Mouse (Mus musculus) forebrain, embryonic 12.5 days (tissue): ENCODE results near the gene Gm45808. TPM values are rescaled to one million over a fixed set of nuclear protein-coding genes. Genes with fewer than 3 reads are reported as not detected.
"Not testable (repeated sequence)": the region's sequence is repeated elsewhere in the genome, so short reads cannot be mapped to it uniquely, and the experiment has no call there.

Source experiments
- ATAC-seq: fragments of 200-750 bp; cut with Nextera tagmentation; 2 replicates; pipeline ENCODE4 v1.8.0; 2017; ENCODE audit warnings: moderate TSS enrichment; ENCODE audit not compliant: low FRiP score
- H3K27ac ChIP-seq: fragments of 300-500 bp; sonication (generic); 2 replicates; pipeline ENCODE4 v1.5.1; 2016; ENCODE audit warnings: mild to moderate bottlenecking
- H3K27me3 ChIP-seq: fragments of 300-500 bp; sonication (generic); 2 replicates; pipeline ENCODE4 v1.6.1; 2016; ENCODE audit warnings: mild to moderate bottlenecking
- H3K36me3 ChIP-seq: fragments of 300-500 bp; sonication (generic); replicated peaks from 2 replicates; pipeline ENCODE4 v1.6.1; 2016; ENCODE audit warnings: mild to moderate bottlenecking
- H3K4me1 ChIP-seq: fragments of 300-500 bp; sonication (generic); 2 replicates; pipeline ENCODE4 v1.6.1; 2016
- H3K4me2 ChIP-seq: fragments of 300-500 bp; sonication (generic); 2 replicates; pipeline ENCODE4 v1.6.1; 2016; ENCODE audit warnings: mild to moderate bottlenecking, moderate library complexity
- H3K4me3 ChIP-seq: fragments of 300-500 bp; sonication (generic); replicated peaks from 2 replicates; pipeline ENCODE4 v1.5.1; 2016; ENCODE audit warnings: mild to moderate bottlenecking
- H3K9ac ChIP-seq: fragments of 300-500 bp; sonication (generic); 2 replicates; pipeline ENCODE4 v1.6.1; 2016; ENCODE audit warnings: mild to moderate bottlenecking
- H3K9me3 ChIP-seq: fragments of 300-500 bp; sonication (generic); 2 replicates; pipeline ENCODE4 v1.6.1; 2016
- WGBS: fragments of 180-500 bp; shearing (Covaris S2); methylation state at CpG from one replicate; pipeline ENCODE4 v1.1.7; 2016; 5-methylcytosine and 5-hydroxymethylcytosine counted together
- polyA plus RNA-seq: library from polyadenylated mRNA; unstranded; fragments of >200 nt; fragmentation: Nextera tagmentation; extraction: Ambion mirVana; gene quantifications from 2 replicates; pipeline ENCODE4 v1.2.1, GENCODE M21; 2016

Gm45808 gene
- polyA plus RNA-seq, 1 experiment from 2014 or later = not detected

GRCm38 (mm10) chr7:45507583-45507982 lies 21.0 kb upstream of the Gm45808 start:
- no peak for ATAC-seq
- 91% methylated on average over 6 of the region's 6 CpGs for WGBS
- H3K4me3 ChIP-seq = no peak overlapping the region
- no peaks in the 10 kb centered on the region for H3K9me3 ChIP-seq
- peaks cover 17% of the 10 kb centered on the region for H3K36me3 ChIP-seq
- no peaks in the 10 kb centered on the region for H3K27me3 ChIP-seq
- H3K27ac ChIP-seq = no peak overlapping the region
- no peak overlapping the region for H3K9ac ChIP-seq
- H3K4me2 ChIP-seq = no peak overlapping the region
- H3K4me1 ChIP-seq = peaks cover 14% of the 10 kb centered on the region

- no peak overlapping the region for H3K9ac ChIP-seq
- no peaks in the 10 kb centered on the region for H3K27me3 ChIP-seq
- WGBS = 97% methylated on average over 6 of the region's 6 CpGs
- no peak for ATAC-seq
- no peak overlapping the region for H3K4me2 ChIP-seq
- no peak overlapping the region for H3K4me3 ChIP-seq
- no peaks in the 10 kb centered on the region for H3K9me3 ChIP-seq
- no peaks in the 10 kb centered on the region for H3K4me1 ChIP-seq
- H3K27ac ChIP-seq = no peak overlapping the region
- H3K36me3 ChIP-seq = peaks cover 81% of the 10 kb centered on the region
Observed at GRCm38 (mm10) chr7:45498427-45498826, 11.8 kb upstream of the Gm45808 start.

- Histone ChIP-seq H3K4me1 (peaks cover 9% of the 10 kb centered on the region), H3K4me2 (no peak overlapping the region), H3K9ac (no peak overlapping the region), H3K36me3 (peaks cover 63% of the 10 kb centered on the region), H3K27ac (no peak overlapping the region), H3K9me3 (no peaks in the 10 kb centered on the region), H3K27me3 (no peaks in the 10 kb centered on the region), H3K4me3 (no peak overlapping the region)
- WGBS = 87% methylated on average over 9 of the region's 9 CpGs
- ATAC-seq = no peak
Observed at GRCm38 (mm10) chr7:45494548-45494947, 7.9 kb upstream of the Gm45808 start.

GRCm38 (mm10) chr7:45492951-45493350 lies 6.3 kb upstream of the Gm45808 start:
- no peak overlapping the region for H3K27ac ChIP-seq
- 94% methylated on average over 5 of the region's 5 CpGs for WGBS
- ATAC-seq = no peak
- no peaks in the 10 kb centered on the region for H3K27me3 ChIP-seq
- H3K4me1 ChIP-seq = peaks cover 23% of the 10 kb centered on the region
- no peak overlapping the region for H3K9ac ChIP-seq
- H3K36me3 ChIP-seq = peaks cover 47% of the 10 kb centered on the region
- no peak overlapping the region for H3K4me3 ChIP-seq
- no peaks in the 10 kb centered on the region for H3K9me3 ChIP-seq
- H3K4me2 ChIP-seq = no peak overlapping the region

- Histone ChIP-seq H3K27me3 (no peaks in the 10 kb centered on the region), H3K27ac (no peak overlapping the region), H3K4me2 (no peak overlapping the region), H3K4me1 (peaks cover 25% of the 10 kb centered on the region), H3K9ac (no peak overlapping the region), H3K9me3 (no peaks in the 10 kb centered on the region), H3K36me3 (peaks cover 41% of the 10 kb centered on the region), H3K4me3 (no peak overlapping the region)
- ATAC-seq = no peak
- 97% methylated on average over 8 of the region's 8 CpGs for WGBS
Observed at GRCm38 (mm10) chr7:45492225-45492844, 5.7 kb upstream of the Gm45808 start.

GRCm38 (mm10) chr7:45491264-45491663 lies 4.7 kb upstream of the Gm45808 start:
- H3K36me3 ChIP-seq = peaks cover 34% of the 10 kb centered on the region
- WGBS = 32% methylated on average over 3 of the region's 3 CpGs
- no peak overlapping the region for H3K4me2 ChIP-seq
- H3K4me3 ChIP-seq = no peak overlapping the region
- H3K4me1 ChIP-seq = peaks cover 25% of the 10 kb centered on the region
- ATAC-seq = no peak
- H3K9ac ChIP-seq = no peak overlapping the region
- no peaks in the 10 kb centered on the region for H3K27me3 ChIP-seq
- no peak overlapping the region for H3K27ac ChIP-seq
- no peaks in the 10 kb centered on the region for H3K9me3 ChIP-seq

- no peak overlapping the region for H3K27ac ChIP-seq
- no peak overlapping the region for H3K4me2 ChIP-seq
- peaks cover 30% of the 10 kb centered on the region for H3K36me3 ChIP-seq
- no peaks in the 10 kb centered on the region for H3K27me3 ChIP-seq
- H3K9me3 ChIP-seq = no peaks in the 10 kb centered on the region
- ATAC-seq = no peak
- no peak overlapping the region for H3K9ac ChIP-seq
- no peak overlapping the region for H3K4me3 ChIP-seq
- 56% methylated on average over 9 of the region's 9 CpGs for WGBS
- peaks cover 25% of the 10 kb centered on the region for H3K4me1 ChIP-seq
Observed at GRCm38 (mm10) chr7:45490822-45491221, 4.2 kb upstream of the Gm45808 start.

- Histone ChIP-seq H3K36me3 (peaks cover 18% of the 10 kb centered on the region), H3K4me2 (no peak overlapping the region), H3K9ac (no peak overlapping the region), H3K4me3 (no peak overlapping the region), H3K27ac (no peak overlapping the region), H3K4me1 (peaks cover 25% of the 10 kb centered on the region), H3K27me3 (no peaks in the 10 kb centered on the region), H3K9me3 (no peaks in the 10 kb centered on the region)
- ATAC-seq = no peak
- WGBS = 86% methylated on average over 7 of the region's 7 CpGs
Observed at GRCm38 (mm10) chr7:45489578-45489977, 3.0 kb upstream of the Gm45808 start.

GRCm38 (mm10) chr7:45488293-45489204 lies 1.9 kb upstream of the Gm45808 start, which contains the start of gene Dhdh:
Gene Dhdh (minus strand): TSS chr7:45488805.
- peak within 1 kb of the TSS; percentile 43 for H3K4me3 ChIP-seq
- H3K9ac ChIP-seq = peak within 1 kb of the TSS; percentile 58
- H3K9me3 ChIP-seq = no peaks in the 10 kb centered on the region
- ATAC-seq = peak; percentile 68
- H3K27ac ChIP-seq = peak within 1 kb of the TSS; percentile 60
- H3K4me2 ChIP-seq = peak within 1 kb of the TSS; percentile 72
- peaks cover 25% of the 10 kb centered on the region for H3K4me1 ChIP-seq
- H3K27me3 ChIP-seq = no peaks in the 10 kb centered on the region
- H3K36me3 ChIP-seq = peaks cover 8% of the 10 kb centered on the region
- WGBS = 8% methylated on average over 38 of the region's 38 CpGs

GRCm38 (mm10) chr7:45487861-45488292 lies 1.3 kb upstream of the Gm45808 start:
- peak; percentile 70 for ATAC-seq
- peak overlapping the region; percentile 43 for H3K4me3 ChIP-seq
- peaks cover 1% of the 10 kb centered on the region; the same call in 1 of the 2 replicates for H3K36me3 ChIP-seq
- H3K27ac ChIP-seq = peak overlapping the region; percentile 60
- WGBS = 15% methylated on average over 11 of the region's 11 CpGs
- H3K4me1 ChIP-seq = peaks cover 25% of the 10 kb centered on the region
- H3K4me2 ChIP-seq = peak overlapping the region; percentile 72
- no peaks in the 10 kb centered on the region for H3K27me3 ChIP-seq
- H3K9ac ChIP-seq = peak overlapping the region; percentile 58
- no peaks in the 10 kb centered on the region for H3K9me3 ChIP-seq

- H3K9ac ChIP-seq = no peak overlapping the region
- peaks cover 23% of the 10 kb centered on the region for H3K4me1 ChIP-seq
- WGBS = 88% methylated on average over 7 of the region's 7 CpGs
- no peak overlapping the region for H3K4me2 ChIP-seq
- H3K4me3 ChIP-seq = no peak overlapping the region
- no peaks in the 10 kb centered on the region for H3K36me3 ChIP-seq
- H3K9me3 ChIP-seq = no peaks in the 10 kb centered on the region
- no peaks in the 10 kb centered on the region for H3K27me3 ChIP-seq
- H3K27ac ChIP-seq = no peak overlapping the region; the same call in 1 of the 2 replicates
- ATAC-seq = no peak
Observed at GRCm38 (mm10) chr7:45486158-45486557, 453 bp downstream of the Gm45808 start.

- H3K9me3 ChIP-seq, H3K9ac ChIP-seq, H3K27me3 ChIP-seq, H3K27ac ChIP-seq, ATAC-seq, H3K4me2 ChIP-seq, H3K4me3 ChIP-seq, H3K36me3 ChIP-seq: not testable (repeated sequence)
- 96% methylated on average over 5 of the region's 5 CpGs for WGBS
- H3K4me1 ChIP-seq = peaks cover 16% of the 10 kb centered on the region
Observed at GRCm38 (mm10) chr7:45484985-45485384, 1.6 kb downstream of the Gm45808 start.
